Mouse (Mus musculus) B cell, adult 2 months (primary cell): ENCODE measurements around the gene Atg7.

Experiments used
- DNase-seq, 2 experiments: peaks; one replicate each; pipeline ENCODE4 v3.0.0; 2022

The Atg7 gene

GRCm38 (mm10) chr6:114736355-114736754, 93.5 kb downstream of the Atg7 start:
- no peak for DNase-seq

- no peak for DNase-seq
These were observed 94.3 kb downstream of the Atg7 start for GRCm38 (mm10) chr6:114737181-114737580.

- no peak for DNase-seq
These were observed 95.2 kb downstream of the Atg7 start for GRCm38 (mm10) chr6:114737931-114738759.

- DNase-seq, result no peak
These were observed 95.8 kb downstream of the Atg7 start for GRCm38 (mm10) chr6:114738760-114739112.

GRCm38 (mm10) chr6:114742209-114743003, 99.5 kb downstream of the Atg7 start:
- DNase-seq, result no peak

GRCm38 (mm10) chr6:114743126-114743525, 100.2 kb downstream of the Atg7 start:
- no peak for DNase-seq

- no peak for DNase-seq
These were observed 100.9 kb downstream of the Atg7 start for GRCm38 (mm10) chr6:114743845-114744244.

GRCm38 (mm10) chr6:114746439-114746974, 103.6 kb downstream of the Atg7 start:
- no peak for DNase-seq

- DNase-seq, result no peak
These were observed 105.5 kb downstream of the Atg7 start for GRCm38 (mm10) chr6:114748419-114748818.

GRCm38 (mm10) chr6:114748882-114749281, 106.0 kb downstream of the Atg7 start:
- DNase-seq, result no peak

GRCm38 (mm10) chr6:114758795-114759194, 115.9 kb downstream of the Atg7 start:
- no peak for DNase-seq

- DNase-seq, result no peak
These were observed 123.4 kb downstream of the Atg7 start for GRCm38 (mm10) chr6:114766314-114766713.

- DNase-seq, result no peak
These were observed 124.8 kb downstream of the Atg7 start for GRCm38 (mm10) chr6:114767710-114768109.

- no peak for DNase-seq
These were observed 127.4 kb downstream of the Atg7 start for GRCm38 (mm10) chr6:114770337-114770736.

- DNase-seq, result no peak
These were observed 128.6 kb downstream of the Atg7 start for GRCm38 (mm10) chr6:114771502-114771901.

GRCm38 (mm10) chr6:114775210-114775609, 132.3 kb downstream of the Atg7 start:
- no peak for DNase-seq

GRCm38 (mm10) chr6:114777872-114778271, 135.0 kb downstream of the Atg7 start:
- no peak for DNase-seq

GRCm38 (mm10) chr6:114778650-114779049, 135.8 kb downstream of the Atg7 start:
- DNase-seq, result peak; percentile 45 to 46

- DNase-seq, result no peak
These were observed 137.7 kb downstream of the Atg7 start for GRCm38 (mm10) chr6:114780583-114780982.

- no peak for DNase-seq
These were observed 138.7 kb downstream of the Atg7 start for GRCm38 (mm10) chr6:114781415-114782240.

GRCm38 (mm10) chr6:114782486-114782885, 139.6 kb downstream of the Atg7 start:
- DNase-seq, result no peak

GRCm38 (mm10) chr6:114786461-114786860, 143.6 kb downstream of the Atg7 start:
- no peak for DNase-seq

GRCm38 (mm10) chr6:114787606-114788005, 144.7 kb downstream of the Atg7 start:
- no peak for DNase-seq
